Mouse (Mus musculus): ENCODE measurements around the gene Tapt1. TPM values are rescaled to one million over a fixed set of nuclear protein-coding genes. Genes with fewer than 3 reads are reported as not detected.
A peak's percentile ranks its signal among the peaks of the same experiment; 100 is the strongest.

The Tapt1 gene
- total RNA-seq (2021): 10 to 100 TPM; 44.1 to 60.7 TPM
- long read RNA-seq, experiment 1, transcript Tapt1-201 (14 exons, 3,513 nt): major isoform, 37 of 52 reads
- long read RNA-seq, experiment 1, partial matches to known transcripts: 1 of 52 reads
- long read RNA-seq, experiment 1, other reads (novel, unspliced or antisense): 13 of 52 reads
- long read RNA-seq, experiment 2, transcript Tapt1-201 (14 exons, 3,513 nt): major isoform, 13 of 18 reads
- long read RNA-seq, experiment 2, partial matches to known transcripts: 0 of 18 reads
- long read RNA-seq, experiment 2, other reads (novel, unspliced or antisense): 4 of 18 reads

GRCm38 (mm10) chr5:44226521-44227461 is at the start of gene Tapt1:
Gene Tapt1, minus strand, starts transcription at chr5:44226626.
- peak; percentile 93 to 97 for DNase-seq

DNA sequence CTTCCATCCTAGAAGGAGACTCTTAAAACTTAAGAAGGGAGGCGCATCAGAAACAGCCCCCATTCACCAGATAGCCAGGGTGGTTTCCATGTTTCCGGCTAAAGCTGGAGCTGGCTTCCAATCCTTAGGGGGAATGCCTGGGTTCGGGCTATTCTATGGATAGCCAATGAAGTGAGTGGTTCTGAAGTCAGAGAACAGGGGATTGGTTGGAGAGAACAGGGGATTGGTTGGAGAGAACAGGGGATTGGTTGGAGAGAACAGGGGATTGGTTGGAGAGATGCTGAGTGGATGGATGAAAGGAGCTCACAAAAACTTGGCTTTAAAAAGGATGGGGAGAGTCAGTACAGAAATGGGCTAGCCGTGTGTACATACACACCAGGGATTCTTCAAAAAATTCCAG is 45.1 kb upstream of the Tapt1 start:
- DNase-seq: no peak

DNA sequence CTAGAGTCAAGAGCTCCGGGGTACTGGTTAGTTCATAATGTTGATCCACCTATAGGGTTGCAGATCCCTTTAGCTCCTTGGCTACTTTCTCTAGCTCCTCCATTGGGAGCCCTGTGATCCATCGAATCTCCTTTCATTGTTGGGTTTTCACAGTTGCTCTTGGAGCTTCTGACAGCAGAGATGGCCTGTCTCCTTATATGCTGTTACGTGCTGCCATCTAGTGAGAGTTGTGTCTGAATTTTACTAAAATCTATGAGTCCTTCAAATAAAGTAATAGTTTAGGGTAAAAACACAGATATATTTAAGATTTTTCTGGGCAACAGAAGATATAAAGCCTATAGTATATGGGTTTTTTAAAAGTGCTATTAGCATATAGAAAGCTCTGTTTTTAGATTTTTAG is 42.1 kb upstream of the Tapt1 start:
- peak in 1 of 2 experiments; percentile 45 for DNase-seq

DNA sequence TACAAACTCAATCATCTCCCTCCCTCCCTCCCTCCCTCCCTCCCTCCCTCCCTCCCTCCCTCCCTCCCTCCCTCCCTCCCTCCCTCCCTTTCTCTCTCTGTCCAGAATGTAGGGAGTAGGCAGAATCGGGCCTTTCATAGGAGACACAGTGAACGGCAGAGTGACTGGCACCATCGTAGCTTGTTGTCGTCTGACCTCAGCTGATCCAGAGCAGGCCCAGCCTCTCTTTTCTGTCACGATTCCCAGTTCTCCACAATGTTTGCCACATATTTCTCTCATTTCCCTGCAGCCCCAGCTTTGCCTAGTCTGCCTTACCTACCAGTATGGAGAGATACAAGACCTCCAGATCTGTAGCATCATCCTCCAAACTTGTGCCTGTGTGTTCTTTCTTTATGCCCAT is 35.3 kb upstream of the Tapt1 start:
- no peak for DNase-seq

GRCm38 (mm10) chr5:44261172-44261571 is 34.7 kb upstream of the Tapt1 start:
- no peak for DNase-seq

- no peak for DNase-seq
These were observed 33.3 kb upstream of the Tapt1 start for GRCm38 (mm10) chr5:44259678-44260077.

DNA sequence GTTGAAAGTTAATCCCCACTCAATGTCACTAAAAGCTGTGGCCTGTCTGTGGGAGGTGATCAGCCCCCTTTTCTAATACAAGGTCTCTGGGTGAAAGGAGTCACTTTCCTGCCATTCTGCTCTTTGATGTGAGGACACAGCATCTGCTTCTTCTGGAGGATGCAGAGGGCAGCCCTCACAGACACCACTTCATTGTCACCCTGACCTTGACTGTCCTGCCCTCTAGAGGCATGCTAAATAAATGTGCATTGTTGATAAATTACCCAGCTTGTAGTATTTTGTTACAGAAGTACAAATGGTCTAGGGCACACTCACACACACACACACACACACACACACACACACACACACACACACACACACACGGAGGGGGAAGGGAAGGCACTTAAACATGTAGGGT is 31.7 kb upstream of the Tapt1 start:
- peak in 1 of 2 experiments; percentile 20 for DNase-seq

GRCm38 (mm10) chr5:44257401-44257800 is 31.0 kb upstream of the Tapt1 start:
- DNase-seq: no peak

DNA sequence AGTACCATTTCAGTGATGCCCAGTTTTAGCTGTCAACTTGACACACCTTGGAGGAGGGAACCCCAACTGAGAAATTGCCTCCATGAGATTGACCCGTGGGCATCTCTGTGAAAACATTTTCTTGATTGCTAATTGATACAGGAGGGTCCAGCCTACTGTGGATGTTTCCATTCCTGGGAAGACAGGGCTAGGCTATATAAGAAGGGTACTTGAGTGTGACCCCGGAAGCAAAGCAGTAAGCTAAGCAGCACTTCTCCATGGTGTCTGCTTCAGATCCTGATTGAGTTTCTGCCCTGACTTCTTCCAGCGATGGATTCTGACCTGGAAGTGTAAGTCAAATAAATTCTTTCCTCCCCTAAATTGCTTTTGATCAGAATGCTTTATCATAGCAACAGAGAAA is 30.1 kb upstream of the Tapt1 start:
- DNase-seq: no peak

GRCm38 (mm10) chr5:44255756-44256398 is 29.5 kb upstream of the Tapt1 start:
- DNase-seq: no peak

DNA sequence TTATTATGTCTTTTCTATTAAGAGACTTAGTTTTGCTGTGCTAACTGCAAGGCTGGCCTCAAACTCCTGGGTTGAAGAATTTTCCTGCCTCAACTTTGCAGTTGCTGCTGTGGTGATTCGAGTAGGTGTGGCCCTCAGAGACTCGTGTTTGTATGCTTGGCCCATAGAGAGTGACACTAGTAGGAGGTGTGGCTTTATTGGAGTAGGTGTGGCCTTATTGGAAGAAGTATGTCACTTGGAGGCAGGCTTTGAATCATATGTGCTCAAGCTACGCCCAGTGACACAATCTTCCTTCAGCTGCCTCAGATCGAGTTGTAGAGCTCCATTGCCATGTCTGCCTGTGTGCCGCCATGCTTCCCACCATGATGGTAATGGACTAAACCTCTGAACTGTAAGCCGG is 27.0 kb upstream of the Tapt1 start:
- DNase-seq: no peak

DNA sequence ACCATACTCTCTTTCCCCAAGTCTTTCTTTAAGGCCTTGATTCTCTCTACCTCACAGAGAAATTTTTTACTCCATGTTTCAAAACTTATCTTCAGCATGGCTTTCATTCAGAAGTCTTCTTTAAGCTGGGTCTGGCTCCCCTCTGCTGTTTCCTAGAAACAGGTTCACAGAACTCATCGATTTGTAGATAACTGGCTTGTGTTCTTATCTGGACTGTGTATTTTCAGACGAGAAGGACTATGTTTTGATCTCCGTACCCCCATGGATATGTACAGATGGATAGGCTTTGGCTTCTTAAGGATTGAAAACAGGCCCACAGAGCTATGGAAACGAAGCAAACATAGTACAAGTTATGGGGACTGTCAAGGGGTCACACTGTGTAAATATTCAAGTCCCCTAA is 26.0 kb upstream of the Tapt1 start:
- no peak for DNase-seq

DNA sequence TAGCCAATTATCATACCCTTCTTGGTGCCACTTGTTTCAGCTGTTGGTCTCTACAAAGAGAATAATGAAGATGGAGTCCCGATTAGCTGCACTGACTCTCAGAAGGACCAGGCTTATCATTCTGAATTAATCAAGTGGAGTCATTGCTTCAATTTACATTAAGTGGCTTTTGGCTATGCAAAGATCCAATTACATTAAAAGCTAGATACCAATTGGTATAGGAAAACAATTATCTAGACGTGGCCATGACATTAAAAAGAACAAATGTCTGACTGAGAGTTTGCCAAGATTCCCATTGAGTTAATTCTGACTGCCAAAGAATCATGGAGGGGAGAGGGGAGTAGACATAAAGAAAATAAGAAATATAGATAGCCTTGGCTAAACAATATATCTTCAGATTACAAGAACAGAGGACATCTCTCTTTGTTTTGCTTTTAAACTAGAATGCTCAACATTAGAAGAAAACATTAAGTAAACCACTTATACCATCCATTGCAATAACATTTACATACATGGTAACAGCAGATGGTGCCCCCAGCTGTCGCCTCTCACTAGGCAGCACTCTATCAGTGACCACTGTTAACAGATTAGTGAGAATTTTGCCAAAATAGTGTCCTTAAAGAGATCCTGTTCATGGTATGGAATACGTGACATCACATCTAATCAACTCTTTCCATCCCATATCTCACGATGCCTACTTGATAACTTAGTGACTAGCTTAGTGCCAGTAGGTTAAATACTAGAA is 24.0 kb upstream of the Tapt1 start:
- no peak for DNase-seq

DNA sequence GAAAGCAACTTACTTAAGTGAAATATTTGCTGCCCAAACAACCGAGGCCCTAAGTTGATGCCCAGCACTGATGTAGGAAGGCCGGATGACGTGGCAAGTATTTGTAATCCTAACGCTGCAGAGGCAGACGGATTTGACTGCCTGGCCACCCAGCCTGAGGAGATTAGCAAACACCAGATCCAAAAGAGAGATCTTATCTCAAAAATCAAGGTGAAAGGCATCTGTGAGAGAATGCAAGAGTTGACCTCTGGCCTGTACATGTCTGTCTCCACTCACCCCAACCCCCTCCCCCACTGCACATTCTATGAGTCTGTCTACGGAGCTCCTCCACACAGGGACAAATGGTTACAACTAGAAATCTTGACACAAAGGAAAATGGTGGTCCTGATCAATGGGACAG is 22.9 kb upstream of the Tapt1 start:
- no peak for DNase-seq

DNA sequence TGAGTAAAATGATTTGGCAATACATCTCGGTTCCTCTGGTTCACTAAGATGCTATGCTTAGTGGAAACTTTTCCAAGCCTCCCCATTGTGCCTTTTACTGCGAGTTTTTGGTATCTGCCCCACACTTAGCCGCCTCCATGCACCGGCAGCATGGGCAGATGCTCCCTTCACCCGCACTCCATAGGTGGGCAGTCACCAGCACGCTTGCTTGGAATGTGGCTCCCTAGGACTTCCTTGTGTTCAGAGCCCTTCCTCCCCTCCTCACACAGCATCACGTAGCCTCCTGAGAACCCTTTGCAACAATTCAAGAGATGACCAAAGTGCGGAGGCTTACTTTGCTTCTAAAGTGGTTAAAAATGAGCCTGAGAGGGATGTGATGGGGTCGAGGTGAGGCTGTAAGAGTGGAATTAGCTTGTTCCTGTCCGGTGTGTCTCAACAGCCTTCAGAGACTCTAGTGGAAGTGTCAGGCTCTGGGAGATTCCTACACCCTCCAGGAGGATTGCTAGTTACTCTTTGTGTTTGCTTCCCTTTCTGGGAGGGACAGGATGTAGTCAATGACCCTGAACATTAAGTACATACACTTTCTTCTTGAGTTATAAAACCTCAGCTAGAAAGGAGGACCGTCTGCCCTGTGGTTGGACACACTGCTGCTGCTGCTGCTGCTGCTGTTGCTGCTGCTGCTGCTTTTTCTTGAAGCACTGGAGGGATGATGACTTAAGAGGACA is 20.2 kb upstream of the Tapt1 start:
- DNase-seq: no peak

DNA sequence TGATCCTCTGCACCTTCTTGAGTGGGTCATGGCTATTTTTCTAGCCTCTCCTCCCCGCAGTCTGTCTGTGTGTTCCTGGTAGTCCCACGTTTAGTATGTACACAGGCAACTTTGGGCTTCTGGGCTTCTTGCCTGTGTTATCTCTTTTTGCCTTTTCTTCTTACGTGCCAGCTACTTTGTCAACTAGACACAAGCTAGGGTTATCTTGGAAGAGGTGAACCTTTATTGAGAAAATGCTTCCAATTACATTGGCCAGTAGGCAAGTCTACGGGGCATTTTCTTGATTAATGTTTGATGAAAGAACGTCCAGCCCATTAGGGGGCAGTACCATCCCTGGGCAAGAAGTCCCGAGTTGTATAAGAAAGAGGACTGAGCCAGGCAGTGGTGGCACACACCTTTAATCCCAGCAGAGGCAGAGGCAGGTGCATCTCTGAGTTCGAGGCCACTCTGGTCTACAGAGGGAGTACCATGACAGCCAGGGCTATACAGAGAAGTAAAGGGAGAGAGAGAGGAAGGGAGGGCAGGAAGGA is 18.5 kb upstream of the Tapt1 start:
- DNase-seq: no peak

GRCm38 (mm10) chr5:44242828-44243227 is 16.4 kb upstream of the Tapt1 start:
- no peak for DNase-seq

- DNase-seq: no peak
These were observed 15.3 kb upstream of the Tapt1 start for GRCm38 (mm10) chr5:44241726-44242125.

- DNase-seq: peak in 1 of 2 experiments; percentile 26
These were observed 13.0 kb upstream of the Tapt1 start for GRCm38 (mm10) chr5:44239187-44240136.

DNA sequence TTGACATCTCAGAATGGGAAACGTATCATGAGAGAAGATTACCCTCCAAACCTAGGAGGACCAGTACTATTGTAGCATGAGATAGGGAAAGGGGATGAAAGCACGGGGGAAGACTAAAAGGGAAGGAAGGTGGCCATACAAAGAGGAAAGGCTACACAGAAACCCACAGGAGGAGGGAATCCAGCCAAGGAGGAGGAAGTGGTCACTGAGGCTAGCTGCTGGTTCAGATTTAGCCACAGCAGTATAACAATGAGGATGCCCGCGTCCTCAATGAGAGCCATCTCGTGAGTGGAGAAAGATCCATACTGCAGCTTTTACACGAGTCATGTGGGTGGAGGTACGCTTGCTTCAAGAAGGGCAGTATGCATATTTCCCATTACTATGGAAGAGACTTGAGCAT is 11.8 kb upstream of the Tapt1 start:
- DNase-seq: no peak

All from adrenal gland, postnatal 36 days (tissue).